ENCODE assay signal across 9 mouse cellular contexts in genomic region chr2:158770126-158770757, GRCm38 (mm10). TPM values are rescaled to one million over a fixed set of nuclear protein-coding genes. Genes with fewer than 3 reads are reported as not detected.
DNase-seq lines count a peak whose midpoint lies in the region; ATAC-seq and TF ChIP-seq lines count a peak whose summit lies in the region.
"Had no signal": no experiment of that assay in that cellular context is flagged by ENCODE, and none has a peak within 500 bp of the region (broad histone marks: within the 10 kb centered on the region; RNA-seq: fewer than 3 reads in every experiment).

No protein-coding gene starts in this region.

- WGBS in heart, embryonic 15.5 days: 23% methylated on average over 13 of the region's 13 CpGs
- WGBS in heart, postnatal 0 days: 18% methylated on average over 13 of the region's 13 CpGs
- WGBS in liver, embryonic 16.5 days (ENCODE audit: insufficient replicate concordance): 58% methylated on average over 13 of the region's 13 CpGs

- H3K27ac ChIP-seq in heart, embryonic 15.5 days: peak overlapping the region; percentile 45; the same call in 1 of the 2 replicates
- H3K27ac ChIP-seq in heart, postnatal 0 days (ENCODE audit: low read depth): no peak overlapping the region
- H3K27ac ChIP-seq in liver, embryonic 16.5 days (ENCODE audit: low read length): no peak overlapping the region
- H3K27ac ChIP-seq: macrophage had no signal

- peaks cover 57% of the 10 kb centered on the region for H3K4me1 ChIP-seq in heart, embryonic 15.5 days (replicated peaks)
- H3K4me1 ChIP-seq in heart, postnatal 0 days (ENCODE audit: control insufficient read depth, insufficient read depth): peaks cover 42% of the 10 kb centered on the region
- H3K4me1 ChIP-seq in liver, embryonic 16.5 days (ENCODE audit: control insufficient read depth, low read depth, low read length): peaks cover 42% of the 10 kb centered on the region

- no peak for TF ChIP-seq EP300 in heart, postnatal 0 days (IDR thresholded peaks at IDR 0.05; ENCODE audit: low read depth)

- H3K9ac ChIP-seq in heart, embryonic 15.5 days: peak overlapping the region; percentile 74; the same call in 1 of the 2 replicates
- H3K9ac ChIP-seq in heart, postnatal 0 days (replicated peaks; ENCODE audit: low read depth, low read length): peak overlapping the region; percentile 43; the same call in 1 of the 2 replicates
- peak overlapping the region; percentile 9; the same call in 1 of the 2 replicates for H3K9ac ChIP-seq in liver, embryonic 16.5 days (ENCODE audit: low read depth, low read length)

- H3K9me3 ChIP-seq in heart, embryonic 15.5 days (replicated peaks): no peaks in the 10 kb centered on the region
- no peaks in the 10 kb centered on the region for H3K9me3 ChIP-seq in heart, postnatal 0 days (replicated peaks; ENCODE audit: control insufficient read depth, low read length)
- H3K9me3 ChIP-seq in liver, embryonic 16.5 days (replicated peaks; ENCODE audit: control insufficient read depth, low read length): no peaks in the 10 kb centered on the region

- no peak for TF ChIP-seq CTCF in heart, postnatal 0 days (IDR thresholded peaks at IDR 0.05; ENCODE audit: low read depth)

- no peaks in the 10 kb centered on the region for H3K27me3 ChIP-seq in heart, embryonic 15.5 days
- no peaks in the 10 kb centered on the region for H3K27me3 ChIP-seq in heart, postnatal 0 days (ENCODE audit: control insufficient read depth, insufficient read depth, low read length)
- no peaks in the 10 kb centered on the region for H3K27me3 ChIP-seq in liver, embryonic 16.5 days (ENCODE audit: control insufficient read depth, insufficient read depth, low read depth, low read length)

- intact Hi-C loops in left cerebral cortex, postnatal 14 days (cut with DNase I): no loop called here

- peak overlapping the region; percentile 98 for H3K4me2 ChIP-seq in heart, embryonic 15.5 days
- H3K4me2 ChIP-seq in heart, postnatal 0 days (ENCODE audit: low read depth, low read length): peak overlapping the region; percentile 100
- H3K4me2 ChIP-seq in liver, embryonic 16.5 days (ENCODE audit: low read depth, low read length): peak overlapping the region; percentile 97

- no peak for ATAC-seq in heart, embryonic 15.5 days (replicated peaks; ENCODE audit: insufficient number of reproducible peaks, insufficient read depth, low FRiP score, low read depth)
- ATAC-seq in heart, postnatal 0 days (ENCODE audit: insufficient read depth, low read depth): no peak
- ATAC-seq in liver, embryonic 16.5 days (ENCODE audit: low read depth): no peak

- H3K4me3 ChIP-seq in heart, embryonic 15.5 days: peak overlapping the region; percentile 85
- H3K4me3 ChIP-seq in heart, postnatal 0 days (ENCODE audit: low read depth, low read length): peak overlapping the region; percentile 82
- H3K4me3 ChIP-seq in liver, embryonic 16.5 days (ENCODE audit: low read depth, low read length): peak overlapping the region; percentile 74

- no peaks in the 10 kb centered on the region for H3K36me3 ChIP-seq in heart, embryonic 15.5 days
- H3K36me3 ChIP-seq in heart, postnatal 0 days (replicated peaks; ENCODE audit: control insufficient read depth, insufficient read depth, low read length): no peaks in the 10 kb centered on the region
- peaks cover 5% of the 10 kb centered on the region for H3K36me3 ChIP-seq in liver, embryonic 16.5 days (ENCODE audit: control insufficient read depth, insufficient read depth)

- no peak for DNase-seq in heart, adult 11 months
- peak; percentile 80 for DNase-seq in adipocyte (ENCODE audit: low spot score)
- no peak for DNase-seq in heart, postnatal 0 days (ENCODE audit: low spot score)
- no peak for DNase-seq in thymus, adult 18-20 months
- DNase-seq in urinary bladder, postnatal 4 days (ENCODE audit: low spot score in 2 of 2): no peak
- DNase-seq in left cerebral cortex, postnatal 14 days (ENCODE audit: low spot score in 2 of 2): no peak

RNA-seq across cellular contexts. Expression of gene Fam83d, which starts 2.3 kb away (rescaled TPM):
- 52.3 and 53.3 TPM in 2 replicates for polyA plus RNA-seq in heart, embryonic 15.5 days (2015; fragmentation: Nextera tagmentation; extraction: Ambion mirVana)
- total RNA-seq in heart, postnatal 0 days (2014; rRNA removed; ENCODE audit: low replicate concordance): 37.7 and 75.5 TPM in 2 replicates
- 18.6 and 19.3 TPM in 2 replicates for polyA plus RNA-seq in heart, postnatal 0 days (2015; fragmentation: Nextera tagmentation; extraction: Ambion mirVana)
- polyA plus RNA-seq in liver, embryonic 16.5 days (2015; fragmentation: Nextera tagmentation; extraction: Ambion mirVana): 15.4 and 16.1 TPM in 2 replicates
- 1 to 10 TPM; 1.0 to 1.3 TPM for total RNA-seq in left cerebral cortex, postnatal 14 days (2021)

RNA-seq across cellular contexts. Expression of gene Dhx35, which starts 24.4 kb away (rescaled TPM):
- polyA plus RNA-seq in heart, embryonic 15.5 days (2015; fragmentation: Nextera tagmentation; extraction: Ambion mirVana): 11.8 and 12.5 TPM in 2 replicates
- 30.7 and 36.9 TPM in 2 replicates for total RNA-seq in heart, postnatal 0 days (2014; rRNA removed; ENCODE audit: low replicate concordance)
- 11.6 and 13.4 TPM in 2 replicates for polyA plus RNA-seq in heart, postnatal 0 days (2015; fragmentation: Nextera tagmentation; extraction: Ambion mirVana)
- polyA plus RNA-seq in liver, embryonic 16.5 days (2015; fragmentation: Nextera tagmentation; extraction: Ambion mirVana): 2.9 and 3.3 TPM in 2 replicates
- 10 to 100 TPM; 14.1 to 17.4 TPM for total RNA-seq in left cerebral cortex, postnatal 14 days (2021)

Comparison
In these comparisons a context has a peak if more than half of its experiments do, and no peak if none do; other contexts are left out.
1. H3K9ac ChIP-seq: peak in every context shown above with its lines; median percentile 74 in heart, embryonic 15.5 days; 43 in heart, postnatal 0 days; 9 in liver, embryonic 16.5 days.